Mouse (Mus musculus) retina, adult 2 months (tissue): Measurements from ENCODE around the gene Whrn.

Experiments
- DNase-seq: peaks from one replicate; pipeline ENCODE4 v3.0.0-alpha.2; 2012; ENCODE audit warnings: low read depth, low spot score

The Whrn gene

DNA sequence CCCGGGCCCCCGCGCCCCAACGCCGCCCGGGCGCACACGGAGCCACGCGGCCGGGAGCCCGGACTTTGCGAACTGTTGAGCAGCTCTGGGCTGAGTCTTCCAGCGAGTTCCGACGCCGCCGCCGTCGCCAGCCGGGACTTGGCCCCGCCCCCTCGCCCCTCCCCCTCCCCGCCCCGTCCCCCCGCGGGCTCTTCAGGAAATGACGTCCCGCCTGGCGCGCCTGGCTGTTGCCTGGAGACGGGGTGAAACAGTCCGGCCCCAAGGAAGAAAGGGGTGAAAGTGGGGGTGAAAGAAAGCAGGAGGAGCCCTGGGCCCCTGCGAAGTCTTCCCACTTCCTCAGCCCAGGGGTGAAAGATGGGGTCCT lies at the start of gene Whrn:
TSS of gene Whrn (minus strand) at position 77 of the 364 bp plus-strand sequence.
- DNase-seq, result peak; percentile 77

DNA sequence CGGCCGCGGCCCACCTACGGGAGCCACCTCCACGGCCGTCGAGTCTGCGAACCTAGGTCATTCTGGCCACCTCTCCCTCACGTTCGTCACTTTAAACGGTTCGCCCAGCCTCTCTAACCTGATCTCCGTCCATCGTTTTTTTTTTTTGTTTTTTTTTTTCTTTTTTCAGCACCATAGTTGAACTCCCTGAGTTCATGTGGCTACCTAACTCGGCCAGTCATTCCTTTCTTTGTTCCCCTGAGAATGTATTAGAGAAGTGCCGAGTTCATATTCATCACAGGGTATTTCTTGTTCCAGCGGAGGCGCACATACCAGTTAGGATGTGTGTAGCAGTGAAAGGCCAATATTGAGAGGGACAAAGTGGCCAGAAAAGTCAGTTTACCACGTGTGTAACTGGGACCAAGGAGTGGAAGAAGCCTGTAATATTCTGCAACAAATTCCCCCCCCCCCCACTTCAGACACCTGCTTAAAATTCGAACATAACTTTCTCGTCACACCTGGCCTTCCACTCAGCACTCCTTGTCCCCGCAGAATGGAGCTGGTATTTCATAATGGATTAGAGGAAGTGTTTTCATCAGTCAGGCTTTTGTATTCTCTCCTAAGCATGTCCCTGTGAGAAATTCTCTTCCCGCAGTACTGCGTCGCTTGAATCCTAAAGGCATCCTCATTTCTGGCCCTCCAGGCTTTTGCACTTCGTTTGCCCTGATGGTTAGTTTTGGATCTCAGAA lies 49.6 kb upstream of the Whrn start:
- no peak for DNase-seq

DNA sequence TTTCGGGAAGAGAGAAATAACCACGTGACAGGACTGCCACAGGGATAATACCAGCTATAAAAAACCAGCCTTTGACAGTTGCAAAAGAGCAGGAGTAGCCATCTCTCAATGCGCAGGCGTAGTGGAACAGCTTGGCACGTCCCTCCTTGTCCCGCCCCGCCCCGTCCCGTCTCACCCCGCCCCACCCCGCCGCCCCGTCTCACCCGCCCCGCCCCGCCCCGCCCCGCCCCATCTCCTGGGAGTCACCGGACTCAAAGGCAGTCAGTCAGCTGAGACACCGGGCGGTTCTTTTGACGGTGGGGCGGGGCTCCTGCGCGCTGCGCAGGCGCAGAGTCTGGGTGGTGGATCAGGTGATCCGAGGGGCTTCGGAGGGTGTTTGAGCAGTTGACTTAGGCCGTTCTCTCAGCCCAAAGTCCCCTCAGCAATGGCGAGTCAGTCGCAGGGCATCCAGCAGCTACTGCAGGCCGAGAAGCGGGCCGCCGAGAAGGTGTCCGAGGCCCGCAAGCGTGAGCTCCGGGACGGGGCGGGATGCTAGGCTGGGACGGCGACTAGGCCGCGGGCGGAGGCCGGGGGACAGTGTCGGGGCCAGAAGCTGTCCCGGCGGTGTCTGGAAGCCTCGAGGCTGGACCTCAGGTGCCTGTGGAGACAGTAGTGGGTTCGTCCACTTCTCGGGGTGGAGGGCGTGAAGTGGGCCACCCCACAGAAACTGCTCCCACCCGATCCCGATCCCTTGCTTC lies 48.9 kb upstream of the Whrn start, which contains the start of gene Atp6v1g1:
TSS of gene Atp6v1g1 (plus strand) at position 279 of the 737 bp plus-strand sequence.
- peak; percentile 81 for DNase-seq

DNA sequence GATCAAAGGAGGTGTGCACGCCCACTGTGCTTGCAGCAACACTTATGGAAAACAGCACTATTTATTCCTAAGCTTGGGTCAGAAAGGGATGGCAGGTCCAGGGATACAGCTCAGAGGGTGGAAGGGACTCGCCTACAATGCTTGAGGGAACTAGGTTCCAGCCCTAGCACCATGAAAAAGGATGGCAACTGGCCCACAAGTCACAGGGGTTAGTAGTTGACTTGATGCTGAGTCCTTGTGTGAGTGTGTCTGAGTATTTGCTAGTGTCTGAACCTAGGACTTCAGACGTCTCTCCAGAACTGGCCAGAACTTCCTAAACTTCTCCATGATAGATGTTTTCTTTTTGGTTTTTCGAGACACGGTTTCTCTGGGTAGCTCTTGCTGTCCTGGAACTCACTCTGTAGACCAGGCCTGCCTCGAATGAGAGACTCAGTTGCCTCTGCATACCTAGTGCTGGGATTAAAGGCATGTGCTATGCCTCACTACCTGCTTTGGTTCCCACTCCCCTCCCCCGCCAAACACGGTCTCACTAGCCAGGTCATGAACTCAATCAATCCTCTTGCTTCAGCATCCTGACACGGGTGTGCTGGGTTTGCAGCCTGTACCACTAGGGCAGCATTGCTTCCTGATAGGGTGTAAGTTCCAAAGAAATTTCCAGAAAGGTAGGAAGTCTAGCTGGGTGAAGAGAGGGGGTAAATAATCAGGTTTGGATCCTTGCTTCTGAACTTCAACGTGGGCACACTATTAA lies 48.1 kb upstream of the Whrn start:
- no peak for DNase-seq

DNA sequence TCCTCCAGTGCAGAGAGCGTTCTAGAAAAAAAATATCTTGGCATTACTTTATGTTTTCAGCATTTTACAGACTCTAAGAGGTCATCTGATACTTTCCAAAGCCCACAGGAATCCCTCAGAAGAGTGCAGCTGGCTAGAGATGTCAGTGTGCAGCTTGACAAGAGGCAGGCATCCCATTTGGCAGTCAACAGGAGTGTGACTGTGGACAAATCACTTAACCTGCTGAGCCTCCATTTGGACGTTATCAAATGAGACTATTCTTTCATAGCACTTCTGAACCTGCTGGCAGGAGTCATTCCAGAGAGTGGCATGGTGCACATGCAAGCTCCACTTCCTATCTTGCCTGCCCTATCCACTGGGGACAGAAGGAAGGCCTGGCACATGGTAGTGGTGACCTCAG lies 46.4 kb upstream of the Whrn start:
- no peak for DNase-seq

DNA sequence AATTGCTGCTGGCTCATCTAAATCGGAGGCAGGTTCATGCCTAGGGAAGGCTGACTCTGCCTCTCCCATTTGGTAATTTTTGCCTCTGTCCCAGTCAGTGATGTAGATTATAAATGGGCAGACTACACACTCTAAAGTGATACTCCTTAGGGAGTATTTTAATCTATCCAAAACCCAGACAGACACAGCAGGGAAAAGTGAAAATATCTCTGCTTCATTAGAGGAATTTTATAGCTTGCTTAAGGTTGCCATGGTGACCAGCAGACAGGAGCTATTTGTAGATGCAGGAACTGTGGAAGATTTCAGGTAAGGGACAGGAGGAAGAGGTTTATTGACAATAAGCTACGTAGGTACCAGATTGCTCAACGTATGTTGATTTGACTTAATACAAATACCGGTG lies 41.8 kb upstream of the Whrn start:
- no peak for DNase-seq

DNA sequence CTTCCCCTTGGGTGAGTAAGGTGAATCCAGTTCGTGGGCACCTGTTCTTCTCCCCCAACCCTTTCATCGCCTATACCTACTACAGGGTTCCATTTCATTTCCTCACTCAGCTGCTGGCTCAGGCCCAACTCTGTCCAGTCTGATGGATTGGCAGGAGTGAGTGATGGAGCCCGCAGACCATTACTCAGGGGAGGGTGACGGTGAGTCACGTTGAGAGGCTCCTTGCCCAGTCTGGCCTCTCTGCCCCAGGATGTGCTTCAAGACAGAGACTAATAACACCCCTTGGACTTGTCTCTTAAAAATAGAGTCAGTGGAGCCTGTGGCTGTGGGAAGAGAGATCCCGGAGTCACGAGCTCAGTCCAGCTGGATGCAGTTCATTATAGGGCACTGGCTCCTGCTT lies 34.6 kb upstream of the Whrn start:
- no peak for DNase-seq

DNA sequence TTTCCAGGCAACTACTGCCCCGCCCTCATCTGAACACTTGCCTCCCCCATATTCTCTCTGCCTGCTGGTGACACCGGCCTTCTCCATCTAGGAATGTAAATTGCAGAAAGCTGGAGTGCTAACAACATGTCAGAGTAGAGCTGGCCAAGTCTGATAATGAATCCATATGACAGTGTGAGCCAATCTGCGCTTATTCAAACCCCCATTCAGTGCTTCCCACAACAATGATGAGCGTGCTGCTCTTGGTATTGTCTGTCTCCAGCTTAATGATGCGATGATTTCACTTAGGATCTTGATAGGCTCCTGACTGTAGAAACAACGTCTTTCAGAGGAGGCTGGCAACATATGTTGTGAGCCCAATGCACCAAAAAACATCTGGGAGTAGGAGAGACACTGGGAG lies 33.2 kb upstream of the Whrn start:
- DNase-seq, result no peak

DNA sequence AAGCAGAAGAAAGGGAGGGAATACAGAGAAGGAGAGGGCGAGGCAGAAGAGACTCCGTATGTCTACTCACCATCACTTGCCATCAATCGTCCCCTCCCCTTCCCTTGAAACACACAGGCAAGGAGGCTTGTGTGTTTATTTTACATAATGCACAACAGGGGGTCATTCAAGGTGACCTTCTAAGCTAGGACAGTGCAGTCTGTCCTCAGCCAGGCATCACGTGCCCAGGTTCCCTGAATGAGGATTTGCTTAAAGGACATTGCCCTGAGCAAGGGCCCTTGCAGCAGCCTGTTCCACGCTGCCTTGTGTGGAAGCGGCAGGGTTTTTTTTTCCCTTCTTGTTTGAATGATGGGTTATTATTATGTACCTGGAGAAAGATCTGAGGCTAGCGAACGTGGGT lies 29.7 kb upstream of the Whrn start:
- no peak for DNase-seq

DNA sequence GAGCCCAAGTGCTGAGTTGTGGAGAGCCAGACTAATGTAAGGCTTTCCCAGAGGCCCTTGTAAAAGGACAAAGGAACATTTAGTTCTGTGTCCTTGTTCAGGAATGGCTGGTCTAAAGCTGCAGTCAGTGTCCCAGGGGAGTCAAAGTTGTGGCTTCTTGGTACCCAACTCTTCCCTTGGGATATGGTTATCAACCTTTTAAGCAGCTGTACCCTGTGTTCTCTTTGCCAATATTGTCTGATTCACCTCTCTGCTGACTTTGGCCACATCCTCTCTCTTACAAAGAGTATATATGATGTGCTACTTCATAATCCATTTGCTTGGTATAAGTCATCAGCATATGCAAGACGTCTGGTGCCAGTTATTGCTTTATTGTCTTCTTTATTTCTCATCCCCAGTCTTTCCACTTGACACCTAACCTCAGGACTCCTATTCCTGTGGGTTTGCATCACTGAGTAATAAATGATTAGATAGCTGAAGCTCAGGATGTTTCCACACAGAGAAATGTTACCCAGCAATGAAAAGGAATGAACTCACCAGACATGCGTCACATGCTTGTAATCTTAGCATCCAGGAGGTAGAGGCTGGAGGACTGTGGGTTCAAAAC lies 26.1 kb upstream of the Whrn start:
- DNase-seq, result no peak

DNA sequence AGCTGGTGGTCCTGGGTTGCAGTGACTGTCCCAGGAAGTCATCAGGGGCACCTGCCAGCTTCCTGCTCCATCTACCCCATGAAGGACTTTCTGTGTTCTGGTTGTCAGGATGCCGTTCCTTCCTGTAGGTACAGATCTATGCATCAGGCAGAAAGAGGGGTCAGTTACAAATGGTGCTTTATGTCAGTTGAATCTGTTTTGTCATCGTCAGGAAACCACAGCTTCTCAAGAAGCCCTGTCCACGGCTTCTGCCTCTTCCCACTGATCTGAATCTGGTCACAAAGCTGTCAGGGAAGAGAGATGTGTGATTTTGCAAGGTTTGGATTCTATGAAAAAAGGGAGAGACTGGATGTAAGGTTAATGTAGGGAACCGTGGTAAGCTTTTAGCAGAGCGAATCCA lies 19.2 kb upstream of the Whrn start:
- DNase-seq, result no peak

DNA sequence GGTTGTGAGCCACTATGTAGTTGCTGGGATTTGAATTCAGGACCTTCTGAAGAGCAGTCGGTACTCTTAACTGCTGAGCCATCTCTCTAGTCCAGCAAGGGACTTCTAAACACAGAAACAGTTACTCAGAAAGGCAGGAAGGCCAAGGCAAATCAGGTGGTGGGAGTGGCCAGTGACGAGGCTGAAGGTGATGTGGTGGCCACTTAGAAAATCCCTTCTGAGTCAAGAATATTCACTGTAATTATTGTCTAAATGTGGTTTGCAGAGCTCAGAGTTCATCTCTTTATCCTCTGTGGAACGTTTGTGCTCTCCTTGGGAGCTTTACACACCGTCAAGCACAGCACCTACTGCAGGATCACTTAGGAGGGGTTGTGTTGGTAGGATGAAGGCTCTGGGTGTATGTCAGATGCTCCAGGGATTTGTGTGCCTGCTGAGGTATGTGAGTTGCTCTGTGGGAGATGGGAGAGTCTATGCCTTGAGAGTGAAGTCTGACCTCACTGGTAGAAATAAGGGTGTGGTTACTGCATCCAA lies 18.7 kb upstream of the Whrn start:
- no peak for DNase-seq

DNA sequence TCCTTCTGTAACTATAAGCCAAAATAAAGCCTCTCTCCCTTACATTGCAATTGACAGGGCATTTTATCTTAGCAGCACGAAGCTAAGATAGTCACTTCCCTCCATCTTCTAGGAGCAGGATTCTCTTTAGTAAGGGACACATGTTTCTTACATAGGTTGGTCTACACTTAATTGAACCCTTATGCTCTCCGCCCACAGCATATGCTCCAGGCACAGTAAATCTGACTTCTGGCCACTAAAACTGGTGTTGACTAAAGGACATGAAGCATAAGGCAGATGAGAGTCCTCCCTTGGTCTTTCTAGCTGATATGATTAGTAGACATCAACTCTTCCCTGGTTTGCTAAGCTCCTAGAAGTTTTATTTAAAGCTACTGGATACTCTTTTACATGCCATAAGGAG lies 17.1 kb upstream of the Whrn start:
- DNase-seq, result no peak

DNA sequence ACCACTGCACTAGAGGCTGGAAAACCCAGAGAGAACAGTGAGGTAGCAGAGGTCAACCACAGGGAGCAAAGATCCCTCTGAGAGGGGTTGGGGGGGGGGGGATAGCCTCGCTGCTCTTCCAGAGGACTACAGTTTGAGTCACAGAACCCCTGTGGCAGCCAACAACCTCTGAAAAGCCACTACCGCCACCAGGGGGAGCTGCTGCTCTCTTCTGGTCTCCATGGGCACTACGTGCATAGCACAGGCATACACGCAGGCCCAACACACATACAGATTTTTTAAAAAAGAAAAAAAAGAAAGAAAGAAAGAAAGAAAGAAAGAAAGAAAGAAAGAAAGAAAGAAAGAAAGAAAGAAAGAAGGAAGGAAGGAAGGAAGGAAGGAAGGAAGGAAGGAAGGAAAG lies 12.4 kb upstream of the Whrn start:
- DNase-seq, result no peak

DNA sequence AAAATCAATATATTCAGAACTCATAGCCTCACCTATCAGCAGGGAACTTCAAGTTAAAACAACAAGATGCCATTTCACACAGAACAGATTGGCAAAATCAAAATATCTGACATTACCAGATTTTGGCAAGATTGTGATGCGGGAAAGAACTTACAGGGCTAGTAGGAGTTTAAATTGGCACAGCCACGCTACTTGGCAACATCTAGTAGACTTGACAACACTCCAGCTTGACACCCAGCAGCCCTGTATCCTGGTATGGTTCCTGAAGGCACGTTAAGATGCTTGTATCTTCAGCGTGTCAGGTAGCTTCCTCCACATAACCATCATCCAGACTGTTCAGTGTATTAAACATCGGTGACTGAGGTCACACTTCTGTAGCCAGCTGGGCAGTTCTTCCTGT lies 11.7 kb upstream of the Whrn start:
- DNase-seq, result no peak

DNA sequence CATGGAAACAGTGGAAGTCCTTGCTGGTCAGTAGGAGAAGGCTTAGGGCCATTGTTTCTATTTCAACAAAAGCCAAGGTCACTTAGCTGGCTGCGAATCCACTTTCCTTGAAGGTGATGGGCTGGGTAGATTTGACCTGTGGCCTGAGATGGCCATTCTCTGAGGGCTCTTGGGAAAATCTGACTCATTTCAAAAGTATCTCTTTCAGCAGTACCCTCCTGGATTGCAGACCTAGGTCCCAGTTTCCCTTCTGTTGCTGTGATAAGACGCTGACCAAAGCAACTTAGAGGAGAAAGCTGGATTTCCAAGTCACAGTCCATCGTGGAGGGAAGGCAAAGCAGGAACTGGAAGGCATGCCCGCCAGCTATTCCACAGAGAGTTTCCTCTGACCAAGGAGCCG lies 8.2 kb upstream of the Whrn start:
- no peak for DNase-seq

DNA sequence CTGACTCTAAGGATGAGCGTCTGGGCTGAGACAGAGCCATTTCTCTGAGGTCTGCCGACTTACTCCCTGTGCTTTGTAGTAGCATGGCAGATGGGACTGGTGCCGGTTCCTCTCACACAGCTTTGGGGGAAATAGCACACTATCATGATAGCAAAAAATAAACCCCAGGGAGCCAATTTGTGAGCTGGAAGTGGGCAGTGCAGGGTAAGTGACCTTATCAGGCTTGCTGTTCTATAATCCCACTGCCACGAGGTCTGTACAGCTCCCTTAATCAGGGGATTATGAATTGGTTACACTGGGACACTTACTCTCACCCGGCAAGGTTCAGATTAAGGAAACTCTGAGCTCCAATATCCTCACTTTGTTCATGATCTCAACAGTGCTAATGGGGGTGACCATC lies 5.3 kb upstream of the Whrn start:
- DNase-seq, result peak; percentile 67

DNA sequence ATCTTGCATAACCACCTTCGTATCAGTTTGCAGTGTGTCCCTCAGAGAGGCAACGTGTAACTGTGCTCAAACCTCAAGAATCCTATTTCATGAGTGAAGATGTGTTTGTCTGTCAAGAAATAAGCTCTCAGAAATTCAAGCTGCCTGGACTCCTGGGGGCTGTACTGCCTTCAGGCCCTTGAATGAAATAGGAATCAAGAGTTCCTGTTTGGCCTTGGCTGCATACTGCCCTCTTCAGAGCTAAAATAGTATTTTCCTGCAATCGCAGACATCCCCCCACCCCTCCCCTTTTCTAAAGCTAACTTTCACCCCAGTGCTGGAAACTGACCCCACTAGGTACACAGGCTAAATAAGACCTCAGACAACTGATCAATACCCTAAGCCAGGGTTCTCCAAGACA lies 2.6 kb upstream of the Whrn start:
- DNase-seq, result no peak

DNA sequence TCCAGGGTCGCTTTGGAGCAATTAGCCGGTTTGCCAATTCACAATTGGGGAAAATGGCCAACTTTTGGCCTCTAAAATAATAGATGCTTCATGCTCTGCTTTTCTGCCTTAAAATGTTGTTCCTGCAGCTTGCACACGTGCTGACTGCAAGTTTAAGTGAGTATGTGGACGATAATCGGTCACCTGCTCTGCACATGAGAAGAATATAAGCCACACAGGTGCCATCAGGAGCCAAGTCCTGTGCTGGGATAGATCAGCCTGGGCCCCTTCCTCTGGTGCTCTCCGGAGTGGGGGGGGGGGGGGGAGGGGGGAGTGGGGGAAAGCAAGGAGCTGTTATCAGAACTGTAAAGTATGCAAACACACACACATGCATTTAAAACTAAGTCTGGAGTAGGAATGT lies 521 bp upstream of the Whrn start:
- DNase-seq, result no peak

DNA sequence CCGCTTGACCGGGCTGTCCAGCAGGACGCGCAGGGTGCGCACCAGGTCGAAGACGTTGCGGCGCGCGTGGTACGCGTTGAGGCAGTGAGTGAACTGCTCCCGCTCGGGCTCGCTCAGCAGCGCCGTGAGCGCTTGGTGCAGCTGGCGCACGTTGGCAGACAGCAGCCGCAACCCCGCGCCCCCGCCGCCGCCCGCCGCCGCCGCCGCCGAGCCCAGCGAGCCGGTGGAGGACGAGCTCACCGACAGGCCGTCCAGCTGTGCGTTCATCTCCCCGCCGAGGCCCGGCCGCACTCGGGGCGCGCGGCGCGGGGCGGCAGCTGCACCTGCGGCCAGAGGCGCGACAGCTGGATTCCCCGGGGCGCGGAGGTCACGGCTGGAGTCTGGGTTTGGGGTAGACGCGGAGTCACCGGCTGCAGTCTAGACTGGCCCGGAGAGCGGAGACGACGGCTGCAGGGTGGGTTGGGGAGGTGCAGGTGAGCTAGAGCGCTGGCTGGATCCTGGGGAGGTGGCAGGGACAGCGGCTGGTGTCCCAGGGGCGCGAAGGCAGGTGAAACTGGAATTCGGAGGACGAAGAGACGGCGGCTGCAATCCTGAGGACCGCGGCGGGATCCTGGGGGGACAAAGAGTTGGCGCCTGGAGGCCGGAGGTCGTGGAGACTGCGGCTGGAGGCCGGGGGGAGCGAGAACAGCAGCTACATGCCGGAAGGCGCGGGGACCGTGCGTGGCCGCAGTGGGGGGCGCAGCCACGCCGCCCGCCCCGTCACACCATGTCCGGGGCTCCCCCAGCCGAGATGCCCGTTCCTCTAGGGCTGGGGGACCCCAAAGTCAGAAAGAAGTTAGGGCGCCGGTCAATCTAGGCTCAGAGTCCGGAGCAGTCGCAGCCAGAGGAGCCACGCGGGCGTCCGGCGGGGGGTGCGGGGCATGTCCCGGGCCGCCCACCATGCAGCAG lies 550 bp downstream of the Whrn start:
- DNase-seq, result no peak

DNA sequence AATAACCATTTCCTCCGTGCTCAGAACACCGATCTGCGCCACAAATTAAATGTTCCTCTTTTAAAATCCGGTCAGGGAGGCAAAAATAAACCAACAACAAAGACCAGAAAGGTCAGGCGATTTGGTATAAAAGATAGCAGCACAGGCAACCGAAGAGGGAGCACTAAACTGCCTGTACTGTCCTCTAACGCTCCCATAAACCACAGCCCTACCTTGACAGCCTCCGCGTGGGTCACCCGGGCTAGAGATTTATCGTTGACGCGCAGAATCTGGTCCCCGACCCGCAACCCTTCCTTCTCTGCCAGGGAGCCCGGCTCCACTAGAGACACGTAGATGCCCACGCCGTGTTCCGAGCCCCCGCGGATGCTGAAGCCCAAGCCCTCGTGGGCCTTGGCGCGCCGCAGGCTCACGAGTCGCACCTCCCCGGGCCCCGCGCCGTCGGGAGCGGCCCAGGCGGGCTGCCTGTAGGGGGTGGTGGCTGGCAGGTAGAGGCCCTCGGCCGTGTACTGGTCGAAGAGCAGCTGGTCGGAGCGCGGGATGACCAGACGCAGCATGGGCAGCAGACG lies 1.3 kb downstream of the Whrn start:
- DNase-seq, result no peak
